Mouse (Mus musculus) urinary bladder, postnatal 36 days (tissue): ENCODE measurements around the gene Ahnak.
"Not testable (repeated sequence)": the region's sequence is repeated elsewhere in the genome, so short reads cannot be mapped to it uniquely, and the experiment has no call there.

Experiments used
- DNase-seq, 2 experiments: peaks; one replicate each; pipeline ENCODE4 v3.0.0; 2022; ENCODE audit warnings: low spot score in 2 of 2, mixed read lengths in 1 of 2

Gene Ahnak

GRCm38 (mm10) chr19:8994813-8995607 lies 5.9 kb downstream of the Ahnak start:
- DNase-seq, result no peak

DNA sequence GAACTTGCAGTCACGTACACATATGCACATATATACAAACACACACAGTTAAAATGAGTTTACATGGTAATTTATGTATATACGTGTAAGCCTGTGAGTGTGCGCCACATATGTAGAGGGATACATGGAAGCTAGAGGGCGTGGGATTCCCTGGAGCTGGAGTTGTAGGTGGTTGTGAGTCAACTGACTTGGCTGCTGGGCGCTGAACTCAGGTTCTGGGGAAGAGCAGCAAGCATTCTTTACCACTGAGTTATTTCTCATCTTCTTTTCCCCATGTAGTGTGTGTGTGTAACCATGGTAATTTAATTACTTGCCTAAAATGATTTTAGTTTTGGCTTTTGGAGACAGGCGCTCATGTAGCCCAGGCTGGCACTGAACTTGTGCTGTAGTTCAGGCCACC lies 7.5 kb downstream of the Ahnak start:
- no peak for DNase-seq

GRCm38 (mm10) chr19:8997546-8997945 lies 8.5 kb downstream of the Ahnak start:
- peak; percentile 89 to 95 for DNase-seq

DNA sequence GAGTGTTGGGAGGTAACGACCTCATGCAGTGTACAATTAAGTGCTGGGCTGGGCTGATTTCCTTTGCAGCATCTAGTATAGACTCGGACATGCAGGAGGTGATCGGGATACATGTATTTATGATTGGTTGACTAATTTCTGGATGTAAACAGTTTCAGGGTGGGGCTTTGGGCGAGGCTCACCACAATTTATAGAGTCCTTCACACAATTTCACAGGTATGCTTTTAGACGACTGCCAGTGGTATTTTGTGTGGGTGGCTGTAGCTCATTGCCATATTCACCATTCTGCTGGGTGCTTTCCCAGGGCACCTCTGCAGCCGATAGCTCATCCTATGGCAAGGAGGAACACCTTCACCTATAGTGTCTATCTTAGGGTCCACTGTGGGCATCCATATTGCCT lies 9.5 kb downstream of the Ahnak start:
- no peak for DNase-seq

GRCm38 (mm10) chr19:8999223-8999622 lies 10.1 kb downstream of the Ahnak start:
- no peak for DNase-seq

DNA sequence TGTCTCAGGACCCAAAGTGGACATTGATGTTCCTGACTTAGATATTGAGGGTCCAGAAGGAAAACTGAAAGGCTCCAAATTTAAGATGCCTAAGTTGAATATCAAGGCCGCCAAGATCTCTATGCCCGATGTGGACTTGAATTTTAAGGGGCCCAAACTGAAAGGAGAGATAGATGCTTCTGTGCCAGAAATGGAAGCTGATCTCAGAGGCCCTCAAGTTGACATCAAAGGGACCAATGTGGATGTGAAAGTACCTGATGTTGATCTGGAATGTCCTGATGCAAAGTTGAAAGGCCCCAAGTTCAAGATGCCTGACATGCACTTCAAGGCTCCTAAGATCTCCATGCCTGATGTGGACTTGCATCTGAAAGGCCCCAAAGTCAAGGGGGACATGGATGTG lies 17.8 kb downstream of the Ahnak start:
- not testable (repeated sequence) for DNase-seq

DNA sequence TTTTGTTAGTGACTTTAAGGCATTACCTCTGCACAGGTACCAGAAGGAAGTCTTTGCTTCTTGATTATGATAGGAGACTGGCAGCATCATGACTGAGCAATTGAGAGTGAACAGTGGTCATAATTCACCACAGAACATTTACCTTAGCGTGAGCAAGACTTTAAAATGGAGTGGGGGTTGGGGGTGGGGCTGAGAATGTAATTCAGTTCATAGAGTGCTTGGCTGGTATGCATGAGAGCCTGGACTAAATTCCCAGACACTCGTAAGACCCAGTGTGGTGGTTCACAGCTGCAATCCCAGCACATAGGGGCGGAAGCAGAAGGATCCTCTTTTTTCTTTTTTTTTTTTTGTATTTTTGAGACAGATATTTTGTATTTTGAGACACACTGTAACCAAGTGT lies 30.2 kb downstream of the Ahnak start:
- no peak for DNase-seq

DNA sequence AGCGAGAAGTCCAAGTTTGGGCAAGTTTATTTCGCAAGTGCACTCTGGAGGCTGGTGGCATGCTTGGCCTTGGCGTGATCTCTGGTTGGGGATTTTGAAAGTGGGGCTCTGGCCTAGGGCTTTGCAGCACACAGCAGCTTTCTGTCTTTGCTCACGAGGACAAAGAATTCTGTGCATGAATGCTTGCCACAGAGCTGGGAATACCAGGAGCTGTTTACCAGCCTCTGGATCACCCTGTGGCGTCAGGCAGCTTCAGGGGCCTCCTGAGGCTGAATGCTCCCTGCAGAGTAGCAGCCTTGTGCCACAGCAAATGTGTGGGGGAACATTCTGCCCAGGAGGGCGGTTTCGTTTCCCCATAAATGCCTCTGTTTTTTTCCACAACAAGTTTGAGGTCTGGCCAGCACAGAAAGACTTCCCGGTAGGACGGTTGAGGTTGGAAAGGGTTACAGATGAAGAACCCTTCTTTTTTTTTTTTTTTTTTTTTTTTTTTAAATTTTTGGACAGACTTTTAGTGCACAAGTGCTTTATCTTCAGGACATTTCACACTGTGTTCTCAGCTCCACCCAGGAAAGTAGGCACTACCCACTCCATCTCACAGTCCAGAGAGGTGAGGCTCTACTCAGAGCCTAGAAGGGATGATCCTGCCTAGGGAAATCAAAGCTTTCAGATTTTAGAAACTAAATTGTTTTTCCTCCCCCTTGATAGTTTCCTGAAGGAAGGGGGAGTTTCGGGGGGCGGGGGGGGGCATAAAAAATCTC lies 34.1 kb downstream of the Ahnak start:
- peak in 1 of 2 experiments; percentile 74 for DNase-seq

GRCm38 (mm10) chr19:9025562-9026257 lies 36.6 kb downstream of the Ahnak start:
- DNase-seq, result no peak

DNA sequence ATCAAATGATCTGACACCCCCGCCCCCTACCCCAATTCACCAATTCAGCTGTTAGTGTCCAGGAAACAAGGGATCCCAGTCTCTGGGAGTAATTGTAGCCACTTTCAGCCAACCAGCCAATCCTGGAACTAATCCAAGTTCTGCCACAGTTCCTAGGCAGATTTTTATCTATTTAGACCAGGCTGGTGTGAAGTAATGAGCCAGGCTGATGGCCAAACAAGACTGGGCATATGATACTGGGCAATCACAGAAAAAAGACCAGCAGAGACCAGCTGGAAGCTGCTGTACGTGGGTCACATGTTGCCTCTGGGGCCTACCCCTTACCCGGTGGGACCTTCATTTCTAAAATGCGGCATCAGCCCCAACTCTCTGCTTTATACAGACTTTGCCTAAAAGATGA lies 37.5 kb downstream of the Ahnak start:
- DNase-seq, result peak in 1 of 2 experiments; percentile 37

DNA sequence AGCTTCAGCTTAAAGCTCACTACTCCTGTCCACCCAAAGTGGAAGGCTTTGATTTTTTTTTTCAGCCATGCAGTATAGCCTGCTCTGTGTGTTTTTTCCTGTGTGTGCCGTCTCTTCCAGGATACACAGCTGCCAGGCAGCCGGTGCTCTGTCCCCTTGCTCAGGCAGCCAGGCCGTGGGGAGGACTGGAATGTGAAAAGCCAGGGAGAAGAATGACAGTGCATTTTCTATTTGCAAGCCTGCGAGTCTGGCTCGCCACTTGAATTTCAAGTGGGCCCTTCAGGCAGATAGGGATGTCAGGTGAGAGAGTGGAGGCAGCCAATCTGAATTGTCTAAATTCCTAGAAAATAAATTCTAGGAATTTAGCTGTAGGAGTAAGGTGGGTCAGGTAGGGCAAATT lies 38.7 kb downstream of the Ahnak start:
- DNase-seq, result no peak

GRCm38 (mm10) chr19:9028375-9028774 lies 39.3 kb downstream of the Ahnak start:
- DNase-seq, result no peak

DNA sequence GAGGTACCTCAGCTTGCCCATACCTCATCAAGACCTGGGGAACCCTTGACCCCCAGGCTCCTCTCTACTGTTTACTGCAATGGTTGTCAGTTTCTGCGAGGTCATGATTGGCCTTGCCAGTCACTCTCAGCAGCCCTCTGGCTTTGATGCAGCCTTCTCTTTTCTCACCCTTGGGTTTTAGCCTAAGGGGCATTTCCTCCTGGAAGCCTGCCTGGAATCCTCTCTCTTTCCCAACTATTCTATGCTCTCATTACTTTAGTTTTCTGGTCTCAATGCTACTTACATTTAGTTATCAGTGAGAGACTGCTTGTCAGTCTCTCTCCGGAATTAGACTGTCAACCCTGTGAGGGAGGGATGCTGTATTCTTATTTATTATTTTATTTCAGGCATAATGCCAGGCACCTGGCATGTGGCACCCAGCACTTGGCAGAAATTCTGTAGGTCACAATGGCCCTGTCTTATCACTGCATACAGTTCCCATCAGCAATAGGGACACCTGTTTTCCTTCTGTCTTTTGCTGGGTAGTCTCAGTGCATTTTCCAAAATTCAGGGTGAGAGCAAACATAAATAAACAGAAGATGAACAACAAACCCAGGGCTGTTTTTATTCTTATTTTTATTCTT lies 40.7 kb downstream of the Ahnak start:
- no peak for DNase-seq

- no peak for DNase-seq
Observed at GRCm38 (mm10) chr19:9032502-9033129, 43.5 kb downstream of the Ahnak start.

- peak; percentile 42 to 68 for DNase-seq
Observed at GRCm38 (mm10) chr19:9033412-9034340, 44.6 kb downstream of the Ahnak start.

DNA sequence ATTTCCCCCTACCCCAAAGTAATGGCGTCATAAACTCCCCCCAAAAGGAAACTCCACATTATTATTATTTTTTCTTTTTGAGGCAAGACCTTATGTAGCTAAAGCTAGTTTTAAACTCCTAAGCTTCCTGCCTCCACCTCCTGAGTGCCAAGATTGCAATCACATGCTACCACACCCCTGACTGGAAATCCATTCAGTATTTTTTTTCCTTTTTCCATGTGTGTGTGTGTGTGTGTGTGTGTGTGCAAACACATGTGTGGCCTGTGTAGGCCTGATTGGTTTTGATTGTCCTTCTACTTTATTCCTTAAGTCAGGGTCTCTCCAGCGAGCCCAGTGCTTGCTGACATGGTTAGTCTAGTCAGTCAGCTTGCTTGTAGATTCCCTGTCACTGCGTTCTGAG lies 45.4 kb downstream of the Ahnak start:
- no peak for DNase-seq

DNA sequence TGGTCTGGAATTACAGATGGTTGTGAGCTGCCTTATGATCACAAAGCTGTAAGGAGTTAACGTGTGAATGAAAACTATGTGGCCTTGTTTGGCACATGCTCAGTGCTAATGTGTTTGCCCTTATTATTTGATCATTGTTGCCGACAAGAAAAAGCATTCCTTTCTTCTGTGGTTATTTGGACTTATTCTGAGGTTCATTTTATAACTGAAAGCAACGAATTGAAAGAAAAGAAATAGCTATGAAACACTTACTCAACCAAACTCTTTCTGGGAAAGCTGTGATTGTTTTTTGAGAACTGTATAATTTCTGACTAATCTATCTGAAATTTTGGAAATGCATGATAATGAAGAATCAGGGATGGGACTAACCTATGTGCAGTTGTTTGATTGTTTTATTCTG lies 46.0 kb downstream of the Ahnak start:
- no peak for DNase-seq

DNA sequence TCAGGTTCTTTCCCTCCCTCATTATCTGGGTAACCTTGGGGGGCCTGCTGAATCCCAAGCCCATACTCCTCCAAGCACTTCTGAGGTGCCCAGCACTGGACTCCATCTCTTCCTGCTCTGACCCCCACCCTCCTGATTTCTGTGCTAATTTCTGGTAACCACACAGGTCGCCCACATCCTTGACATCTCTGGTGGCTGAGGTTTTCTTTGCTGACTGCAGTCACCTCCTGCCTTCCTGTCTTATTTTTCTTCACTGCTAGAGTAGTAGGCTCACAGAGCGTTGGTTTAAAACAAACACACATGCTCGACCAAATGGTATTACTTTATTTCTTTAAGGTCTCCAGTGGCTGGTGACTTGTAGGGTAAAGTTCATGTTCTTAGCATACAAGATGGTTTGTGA lies 49.1 kb downstream of the Ahnak start:
- no peak for DNase-seq

DNA sequence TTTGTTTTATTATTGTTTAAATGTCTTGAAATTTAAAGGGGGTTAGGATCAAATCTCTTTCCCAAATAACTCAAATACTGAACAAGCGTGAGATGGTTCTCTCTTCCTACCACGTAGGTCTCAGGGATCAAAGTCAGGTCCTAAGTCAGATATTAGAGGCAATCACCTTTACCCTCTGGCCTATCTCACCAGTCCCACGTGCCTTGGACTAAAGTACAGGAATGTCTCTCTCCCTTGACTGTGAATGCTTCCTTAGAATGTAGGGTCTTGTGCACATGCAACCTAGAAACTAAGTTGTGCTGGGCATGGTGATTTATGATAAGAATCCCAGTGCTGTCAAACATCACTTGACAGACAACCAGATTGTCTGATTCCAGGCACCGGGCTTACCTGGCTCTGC lies 50.2 kb downstream of the Ahnak start:
- DNase-seq, result no peak

- no peak for DNase-seq
Observed at GRCm38 (mm10) chr19:9039928-9040327, 50.8 kb downstream of the Ahnak start.

- no peak for DNase-seq
Observed at GRCm38 (mm10) chr19:9040649-9041048, 51.6 kb downstream of the Ahnak start.
